Mouse (Mus musculus) C2C12 (cell line): ENCODE measurements around the gene Enpp5. TPM values are rescaled to one million over a fixed set of nuclear protein-coding genes. Genes with fewer than 3 reads are reported as not detected.
A peak's percentile ranks its signal among the peaks of the same experiment; 100 is the strongest.

ENCODE experiments used
- H3K27me3 ChIP-seq: one replicate; pipeline ENCODE4 v1.6.1; 2011; ENCODE audit not compliant: control insufficient read depth, insufficient read depth, insufficient read length
- H3K36me3 ChIP-seq: one replicate; pipeline ENCODE4 v1.6.1; 2011; ENCODE audit not compliant: control insufficient read depth, insufficient read depth
- H3K4me3 ChIP-seq: one replicate; pipeline ENCODE4 v1.5.1; 2011; ENCODE audit warnings: mild to moderate bottlenecking, control low read depth; ENCODE audit not compliant: poor library complexity, insufficient read depth, severe bottlenecking
- H3K79me2 ChIP-seq: one replicate; pipeline ENCODE4 v1.6.1; 2011; ENCODE audit not compliant: control insufficient read depth, insufficient read depth
- H3K79me3 ChIP-seq: one replicate; pipeline ENCODE4 v1.6.1; 2011; ENCODE audit warnings: low read depth, control low read depth
- H3ac ChIP-seq: one replicate; pipeline ENCODE3; 2011; ENCODE audit warnings: low read depth; ENCODE audit not compliant: control insufficient read depth, insufficient read length
- CEBPB ChIP-seq: IDR thresholded peaks from one replicate; pipeline ENCODE4 v1.6.1; 2011; ENCODE audit warnings: low read depth, mild to moderate bottlenecking, control low read depth, moderate library complexity
- CTCF ChIP-seq: IDR thresholded peaks from one replicate; pipeline ENCODE4 v1.5.1; 2011; ENCODE audit not compliant: control insufficient read depth, insufficient read depth, insufficient read length
- FOSL1 ChIP-seq: IDR thresholded peaks from one replicate; pipeline ENCODE4 v1.8.0; 2011; ENCODE audit warnings: mild to moderate bottlenecking, low read length; ENCODE audit not compliant: poor library complexity, insufficient read depth, severe bottlenecking
- MAX ChIP-seq: IDR thresholded peaks from one replicate; pipeline ENCODE4 v1.6.1; 2011; ENCODE audit warnings: mild to moderate bottlenecking, control low read depth
- MYOD1 ChIP-seq: IDR thresholded peaks from one replicate; pipeline ENCODE4 v1.6.1; 2011; ENCODE audit warnings: low read depth; ENCODE audit not compliant: control insufficient read depth, insufficient read length
- MYOG ChIP-seq: IDR thresholded peaks from one replicate; pipeline ENCODE4 v1.6.1; 2011; ENCODE audit not compliant: control insufficient read depth, insufficient read length; ENCODE audit errors: extremely low read depth
- USF1 ChIP-seq: IDR thresholded peaks from one replicate; pipeline ENCODE4 v1.6.1; 2011; ENCODE audit warnings: low read depth, mild to moderate bottlenecking, control low read depth, moderate library complexity
- polyA plus RNA-seq: library from polyadenylated mRNA; unstranded; fragments of >200 nt; fragmentation: generic; extraction: Trizol; gene quantifications from one replicate; pipeline ENCODE4 v1.2.1, GENCODE M21; 2012; ENCODE audit warnings: missing spikeins

Enpp5 gene
- polyA plus RNA-seq, 1 experiment: 0.34 TPM

DNA sequence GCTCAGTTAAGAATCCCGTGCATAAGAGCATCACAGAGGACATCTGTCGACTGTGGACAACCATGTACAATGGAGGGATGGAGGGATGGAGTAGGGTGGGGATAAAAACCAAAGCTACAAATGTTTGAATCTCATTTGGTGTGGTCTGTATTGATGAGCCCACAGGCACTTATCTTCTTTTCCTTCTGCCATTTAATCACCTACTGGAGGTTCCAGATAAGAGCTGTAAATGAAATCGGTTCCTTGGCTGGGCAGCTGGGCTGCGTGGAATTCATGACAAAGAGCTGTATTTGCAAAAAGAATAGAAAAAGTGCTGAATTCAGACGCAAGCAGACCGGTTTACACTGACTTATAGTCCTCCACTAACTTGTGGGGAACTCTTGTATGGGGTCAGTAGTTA is 55.5 kb downstream of the Enpp5 start:
- no peak overlapping the region for H3ac ChIP-seq
- TF ChIP-seq CEBPB: no peak
- no peak overlapping the region for H3K4me3 ChIP-seq
- no peaks in the 10 kb centered on the region for H3K36me3 ChIP-seq
- no peaks in the 10 kb centered on the region for H3K79me3 ChIP-seq
- no peaks in the 10 kb centered on the region for H3K79me2 ChIP-seq
- peaks cover 3% of the 10 kb centered on the region for H3K27me3 ChIP-seq

DNA sequence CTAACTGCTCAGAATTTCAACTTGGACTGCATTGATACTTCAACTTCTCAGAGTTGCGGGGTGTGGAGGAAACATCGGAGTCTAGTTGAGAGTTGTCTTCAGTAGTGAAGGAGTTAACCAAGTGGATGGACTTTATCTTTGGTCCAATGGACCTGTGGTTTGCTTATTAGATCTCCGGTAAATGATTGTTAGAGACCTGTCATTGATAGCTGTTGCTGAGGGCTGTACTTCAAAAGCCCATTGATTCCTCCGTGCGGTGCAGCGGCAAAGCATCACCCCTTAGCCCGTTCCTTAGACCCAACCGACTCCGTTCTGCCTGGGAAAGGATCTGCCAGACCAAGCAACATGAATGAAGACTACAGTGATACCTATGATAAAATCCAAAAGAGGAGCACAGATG is 55.9 kb downstream of the Enpp5 start:
- Histone ChIP-seq H3K4me3 (peak overlapping the region; percentile 2), H3K36me3 (no peaks in the 10 kb centered on the region), H3K79me3 (no peaks in the 10 kb centered on the region), H3K79me2 (no peaks in the 10 kb centered on the region), H3ac (no peak overlapping the region), H3K27me3 (peaks cover 3% of the 10 kb centered on the region)
- TF ChIP-seq FOSL1 (no peak), CTCF (no peak), MAX (no peak), CEBPB (no peak), MYOD1 (no peak), USF1 (no peak), MYOG (no peak)

DNA sequence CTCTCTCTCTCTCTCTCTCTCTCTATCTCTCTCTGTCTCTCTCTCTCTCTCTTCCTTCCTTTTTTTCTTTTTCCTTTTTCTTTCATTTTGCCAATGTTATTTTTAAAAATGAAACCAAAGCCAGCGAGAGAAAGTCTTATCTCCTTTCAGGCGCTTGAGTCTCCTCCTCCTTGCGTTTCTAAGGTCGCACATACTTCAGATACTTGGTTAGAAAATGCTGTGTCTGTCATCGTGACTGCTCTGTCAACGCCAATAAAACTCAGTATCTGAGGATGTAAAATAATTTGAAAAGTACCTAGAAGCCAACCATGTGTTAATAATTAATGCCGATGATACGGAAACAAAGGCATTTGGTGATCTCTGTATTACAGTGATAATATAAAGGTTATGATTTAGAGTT is 57.4 kb downstream of the Enpp5 start:
- Histone ChIP-seq H3K36me3 (no peaks in the 10 kb centered on the region), H3K4me3 (no peak overlapping the region), H3K79me3 (no peaks in the 10 kb centered on the region), H3K27me3 (peaks cover 3% of the 10 kb centered on the region), H3K79me2 (no peaks in the 10 kb centered on the region), H3ac (no peak overlapping the region)
- TF ChIP-seq MYOD1 (no peak), FOSL1 (no peak), USF1 (no peak), CTCF (no peak), MAX (no peak), MYOG (no peak), CEBPB (no peak)

Other genes starting within 250 kb of the Enpp5 start
- 2.5 TPM for gene Enpp4, start 27.0 kb downstream of the Enpp5 start, polyA plus RNA-seq
- 0.01 TPM for gene Clic5, start 109.8 kb downstream of the Enpp5 start, polyA plus RNA-seq